Mouse (Mus musculus): ENCODE measurements at regions not wholly inside any gene's neighbourhood (a gene's known extent, or its start where the extent isn't known, plus 50 kb on each side); places are given as distances from the start of the nearest gene placed in this dataset.
A peak's percentile ranks its signal among the peaks of the same experiment; 100 is the strongest.

DNA sequence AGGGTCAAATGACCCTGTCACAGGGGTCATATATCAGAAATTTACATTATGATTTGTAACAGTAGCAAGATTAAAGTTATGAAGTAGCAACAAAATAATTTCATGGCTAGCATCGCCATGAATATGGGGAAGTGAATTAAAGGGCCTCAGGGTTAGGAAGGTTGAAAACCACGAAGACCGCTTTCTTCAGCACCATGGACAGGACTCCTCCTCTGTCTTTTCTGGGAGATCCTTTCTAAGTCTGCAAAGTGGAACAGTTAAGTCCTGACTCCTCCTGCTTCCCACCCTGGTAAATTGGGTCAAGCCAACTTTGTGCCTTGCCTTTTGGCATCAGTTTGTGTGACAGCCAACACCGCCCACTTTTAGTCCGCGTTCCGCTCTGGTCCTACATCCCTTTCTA, 275.7 kb downstream of the Atp23 start:
- no peak for DNase-seq

DNA sequence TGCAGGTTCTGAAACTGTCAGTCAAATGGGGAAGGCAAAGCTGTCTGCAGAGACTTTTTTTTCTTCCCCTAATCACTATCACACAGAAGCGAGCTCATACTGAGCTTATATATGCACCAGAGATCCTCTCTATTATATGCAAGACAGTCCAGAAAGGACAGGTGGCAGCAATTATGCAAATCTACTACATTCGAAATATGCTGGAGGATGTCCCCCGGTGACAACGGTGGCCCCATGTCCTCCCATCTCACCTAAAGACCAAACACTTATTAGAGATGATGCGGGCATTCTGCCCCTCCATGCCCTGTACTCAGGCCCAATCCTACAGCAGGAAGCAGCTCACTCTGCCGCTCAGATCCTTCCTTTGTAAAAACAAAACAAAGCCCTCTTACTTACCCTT, 280.4 kb downstream of the Atp23 start:
- DNase-seq, result no peak

GRCm38 (mm10) chr10:126619970-126620369, 281.2 kb downstream of the Atp23 start:
- DNase-seq, result no peak

- no peak for DNase-seq
Observed at GRCm38 (mm10) chr10:126612226-126612625, 288.9 kb downstream of the Atp23 start.

DNA sequence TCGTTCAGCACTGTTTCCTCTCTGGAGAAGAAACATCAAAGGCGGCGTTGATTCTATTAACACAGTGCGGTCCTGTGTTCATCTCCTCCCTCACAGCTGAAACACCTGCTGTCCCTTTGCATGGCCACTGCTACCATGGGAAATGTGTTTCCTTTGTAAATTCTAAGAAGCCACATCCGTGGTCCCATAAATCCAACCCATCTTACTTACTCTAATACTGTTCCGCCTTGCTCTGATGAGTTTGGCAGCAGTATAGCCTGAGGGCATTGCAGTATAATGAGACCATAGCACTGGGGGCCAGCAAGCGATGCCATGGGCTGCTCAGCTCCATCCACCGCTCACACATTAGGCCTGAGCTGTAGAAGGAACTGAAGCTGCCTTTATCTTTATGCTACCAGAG, 290.6 kb downstream of the Atp23 start:
- no peak for DNase-seq

GRCm38 (mm10) chr10:126599686-126600085, 301.5 kb downstream of the Atp23 start:
- DNase-seq, result no peak

DNA sequence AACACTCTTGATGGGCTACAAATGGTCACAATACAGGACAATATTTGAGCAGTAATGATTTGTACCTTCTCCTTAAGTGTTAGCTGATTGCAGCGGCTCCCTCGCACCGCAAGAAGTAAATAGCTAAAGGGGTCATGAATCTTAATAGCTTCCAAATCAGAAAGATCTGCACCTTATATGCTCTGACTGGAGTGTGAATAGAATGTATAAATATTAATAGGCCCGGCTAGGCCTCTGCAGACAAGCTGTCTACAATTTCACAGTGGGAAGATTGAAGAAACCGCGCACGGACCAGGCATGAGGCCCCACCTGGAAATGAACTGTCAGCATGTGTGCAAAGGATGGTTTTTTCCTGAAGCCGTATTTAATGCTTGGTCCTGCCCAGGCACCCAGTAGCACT, 333.0 kb downstream of the Atp23 start:
- DNase-seq, result no peak

GRCm38 (mm10) chr10:126565326-126565725, 335.8 kb downstream of the Atp23 start:
- DNase-seq, result no peak

DNA sequence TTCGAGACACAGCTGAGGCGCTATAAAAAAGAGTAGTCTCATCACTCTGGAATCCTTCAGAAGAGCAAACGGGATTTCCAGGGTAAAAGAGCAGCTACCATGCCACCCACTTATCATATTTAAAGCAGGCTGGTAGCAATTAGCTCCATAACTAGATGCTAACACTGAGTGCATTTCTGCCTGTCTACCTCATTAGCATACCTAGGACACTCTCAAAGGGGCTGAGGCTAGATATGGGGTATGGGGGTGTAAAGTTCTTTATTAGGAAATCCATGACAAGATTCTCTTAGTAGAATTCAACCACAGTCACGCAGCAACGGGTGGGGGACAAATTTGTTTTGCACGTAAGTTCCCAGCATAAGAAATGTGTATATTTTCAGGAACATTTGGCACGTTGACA, 346.1 kb downstream of the Atp23 start:
- no peak for DNase-seq

GRCm38 (mm10) chr10:126531950-126532349, 369.2 kb downstream of the Atp23 start:
- DNase-seq, result no peak

- DNase-seq, result peak; percentile 18 to 21
Observed at GRCm38 (mm10) chr10:126531368-126531767, 369.8 kb downstream of the Atp23 start.

DNA sequence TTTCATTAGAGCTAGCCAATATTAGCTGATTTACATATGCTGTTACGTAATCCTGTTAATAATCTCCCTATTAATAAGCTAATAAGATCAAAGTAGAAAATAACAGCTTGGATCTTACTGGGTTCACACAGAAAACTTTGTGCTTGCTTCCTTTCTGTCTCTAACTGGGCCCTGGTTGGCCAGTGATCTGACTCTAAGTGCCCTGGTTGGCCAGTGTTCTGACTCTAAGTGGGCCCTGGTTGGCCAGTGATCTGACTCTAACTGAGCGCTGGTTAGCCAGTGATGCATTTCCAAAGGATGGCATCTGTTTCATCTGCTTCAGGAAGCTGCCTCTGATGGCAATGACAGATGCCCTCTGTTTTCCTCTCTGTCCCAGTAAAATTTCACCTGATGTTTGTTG, 372.4 kb downstream of the Atp23 start:
- no peak for DNase-seq

- DNase-seq, result no peak
Observed at GRCm38 (mm10) chr10:126526186-126526585, 375.0 kb downstream of the Atp23 start.

- no peak for DNase-seq
Observed at GRCm38 (mm10) chr10:126521836-126522815, 379.0 kb downstream of the Atp23 start.

DNA sequence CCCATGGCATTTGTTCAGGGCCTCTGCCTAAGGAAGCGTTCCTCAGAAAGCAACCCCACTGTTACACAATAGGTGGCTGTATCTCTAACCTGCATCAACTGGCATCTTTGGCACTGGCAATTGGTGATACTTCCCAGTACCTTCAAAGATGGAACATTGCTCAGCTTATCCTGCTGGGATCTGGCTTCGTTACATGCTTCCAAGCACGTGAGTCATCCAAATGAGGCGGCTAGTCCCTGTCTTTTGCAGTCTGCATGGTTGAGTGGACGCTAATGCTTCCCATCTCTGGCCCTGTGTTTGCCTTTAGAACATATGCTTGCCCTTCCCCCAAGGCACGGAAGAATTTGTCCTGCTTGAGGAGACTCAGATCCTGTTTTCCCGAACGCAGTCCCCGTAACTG, 380.2 kb downstream of the Atp23 start:
- DNase-seq, result no peak

GRCm38 (mm10) chr10:126513185-126513584, 388.0 kb downstream of the Atp23 start:
- DNase-seq, result no peak

- peak; percentile 80 to 83 for DNase-seq
Observed at GRCm38 (mm10) chr10:126511511-126511910, 389.6 kb downstream of the Atp23 start.

- DNase-seq, result no peak
Observed at GRCm38 (mm10) chr10:126505988-126506387, 395.2 kb downstream of the Atp23 start.

GRCm38 (mm10) chr10:126502013-126502688, 399.0 kb downstream of the Atp23 start:
- peak; percentile 52 to 62 for DNase-seq

DNA sequence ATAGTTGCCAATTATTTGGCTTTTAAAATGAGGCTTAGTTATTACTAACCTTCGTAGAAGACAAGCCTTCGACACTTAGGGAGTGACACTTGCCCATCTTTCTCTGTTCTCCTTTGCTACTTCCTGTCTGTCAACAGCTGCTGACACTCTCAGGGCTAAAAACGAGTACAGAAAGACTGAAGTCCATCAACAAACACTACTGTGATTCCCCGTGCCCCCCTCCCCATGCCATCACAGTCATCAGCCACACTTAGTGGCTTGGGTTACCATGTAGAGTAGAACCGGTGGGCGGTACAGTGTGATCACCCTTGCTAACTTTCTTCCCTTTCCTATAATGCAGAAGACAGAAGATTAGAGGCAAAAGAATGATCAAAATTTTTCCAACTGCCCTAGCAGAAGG, 402.4 kb downstream of the Atp23 start:
- DNase-seq, result peak; percentile 59 to 67

- DNase-seq, result no peak
Observed at GRCm38 (mm10) chr10:126493734-126494133, 407.4 kb downstream of the Atp23 start.

DNA sequence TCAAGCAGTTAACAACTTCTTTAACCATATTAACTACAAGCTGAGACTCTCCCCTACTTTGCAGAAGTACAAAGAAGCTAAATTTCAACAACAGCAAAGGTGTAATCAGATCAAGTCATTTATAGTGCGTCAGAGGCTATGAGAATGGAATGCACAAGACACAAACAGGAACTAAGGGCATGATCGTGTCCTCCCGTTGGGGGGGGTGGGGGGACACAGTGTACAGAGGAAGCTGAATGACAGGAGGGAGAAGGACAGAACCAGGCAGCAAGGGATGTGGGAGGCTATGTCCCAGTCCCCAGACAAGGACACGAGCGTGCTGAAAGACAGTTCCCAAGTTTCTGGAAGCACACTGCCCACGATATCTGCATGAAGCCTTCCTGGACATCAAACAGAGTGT, 408.9 kb downstream of the Atp23 start:
- DNase-seq, result peak in 1 of 2 experiments; percentile 40

DNA sequence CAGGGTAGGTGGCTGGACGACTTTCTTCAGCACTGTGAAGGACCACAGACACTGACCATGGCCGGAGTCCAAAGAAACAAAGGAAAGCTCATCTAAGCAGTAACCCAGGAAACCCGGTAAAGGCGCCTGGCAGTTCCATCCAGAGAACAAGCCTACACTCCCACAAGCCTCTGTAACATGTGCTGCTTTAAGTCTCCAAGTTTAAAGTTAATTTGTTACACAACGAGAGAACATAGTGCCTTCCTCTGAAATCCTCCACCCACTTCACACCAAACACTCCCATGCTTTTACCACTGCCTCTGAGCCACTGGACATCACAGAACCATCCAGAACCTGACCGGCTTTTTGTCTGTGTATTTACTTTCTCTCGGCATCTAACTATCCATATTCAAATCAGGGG, 416.0 kb downstream of the Atp23 start:
- no peak for DNase-seq

DNA sequence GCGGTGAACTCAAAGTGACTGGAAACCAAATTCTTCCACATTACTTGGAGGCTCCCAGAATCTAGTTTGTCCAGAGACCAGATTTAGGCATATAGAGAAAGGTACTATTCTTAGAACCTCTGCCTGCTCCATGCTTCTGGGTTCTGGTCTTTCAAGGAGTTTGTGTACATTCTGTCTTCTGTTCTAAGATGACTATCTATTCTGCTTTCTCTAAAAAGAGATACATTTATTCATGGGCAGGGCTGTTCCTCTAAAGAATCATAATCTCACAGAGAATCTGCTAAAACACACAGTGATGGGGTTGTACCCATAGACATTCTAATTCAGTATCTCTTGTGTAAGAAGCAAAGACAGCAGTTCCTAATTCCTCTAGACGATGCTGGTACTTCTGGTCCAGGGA, 417.7 kb downstream of the Atp23 start:
- no peak for DNase-seq

Measured in B cell, adult 2 months (primary cell).